Mouse (Mus musculus) mesoderm, embryonic 11.5 days (tissue): ENCODE results near the gene Mplkip.

ENCODE experiments used
- DNase-seq: peaks from one replicate; pipeline ENCODE4 v3.0.0-alpha.2; 2012; ENCODE audit warnings: low read depth, low spot score

Gene Mplkip

DNA sequence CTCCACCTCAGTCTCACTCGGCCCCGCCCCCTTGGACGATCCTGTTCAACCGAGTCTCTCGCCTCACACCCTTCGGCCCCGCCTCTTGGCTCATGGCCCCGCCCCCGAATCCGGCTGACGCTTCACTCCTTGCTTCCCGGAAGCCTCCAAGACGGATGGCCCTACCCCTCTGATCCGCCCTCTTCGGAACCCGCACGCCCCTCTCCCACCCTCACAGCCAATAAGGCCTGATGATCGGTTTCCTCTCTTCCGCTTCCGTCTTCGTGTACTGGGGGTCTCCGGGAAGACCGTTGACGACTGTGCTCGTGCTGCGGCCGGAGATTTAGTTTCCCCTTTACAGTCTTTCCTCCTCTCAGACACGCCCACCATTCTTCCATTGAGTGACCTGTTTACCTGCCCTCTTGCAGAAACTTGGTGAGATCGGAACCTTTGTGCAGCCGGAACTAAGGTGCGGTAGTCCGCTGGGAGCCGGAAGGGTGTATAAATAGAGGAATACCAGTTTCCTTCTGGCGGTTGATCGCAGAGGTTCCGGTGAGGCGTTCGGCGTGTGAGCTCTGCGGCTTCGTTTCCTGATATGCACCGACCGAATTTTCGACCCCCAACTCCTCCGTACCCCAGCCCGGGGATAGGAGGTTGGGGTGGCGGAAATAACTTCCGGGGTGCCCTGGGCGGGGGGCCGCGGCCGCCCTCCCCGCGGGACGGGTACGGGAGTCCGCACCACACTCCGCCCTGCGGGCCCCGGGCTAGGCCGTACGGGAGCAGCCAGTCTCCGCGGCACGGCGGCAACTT, at the start of gene Mplkip, which contains the start of gene Sugct:
TSS of gene Mplkip (plus strand) at position 282 of the 789 bp plus-strand sequence.
TSS of gene Sugct (minus strand) at position 643 of the 789 bp plus-strand sequence.
- peak; percentile 100 for DNase-seq

DNA sequence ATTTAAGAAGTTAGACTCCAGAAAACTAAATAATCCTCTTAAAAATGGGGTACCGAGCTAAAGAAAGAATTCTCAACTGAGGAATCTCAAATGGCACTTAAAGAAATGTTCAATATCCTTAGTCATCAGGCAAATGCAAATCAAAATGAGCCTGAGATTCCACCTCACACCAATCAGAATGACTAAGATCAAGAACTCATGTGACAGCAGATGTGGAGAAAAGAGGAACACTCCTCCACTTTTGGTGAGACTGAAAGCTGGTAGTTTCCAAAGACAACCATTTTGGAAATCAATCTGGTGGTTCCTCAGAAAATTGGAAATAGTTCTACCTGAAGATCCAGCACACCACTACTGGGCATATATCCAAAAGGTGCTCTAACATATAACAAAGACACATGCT, 27.6 kb upstream of the Mplkip start:
- no peak for DNase-seq

DNA sequence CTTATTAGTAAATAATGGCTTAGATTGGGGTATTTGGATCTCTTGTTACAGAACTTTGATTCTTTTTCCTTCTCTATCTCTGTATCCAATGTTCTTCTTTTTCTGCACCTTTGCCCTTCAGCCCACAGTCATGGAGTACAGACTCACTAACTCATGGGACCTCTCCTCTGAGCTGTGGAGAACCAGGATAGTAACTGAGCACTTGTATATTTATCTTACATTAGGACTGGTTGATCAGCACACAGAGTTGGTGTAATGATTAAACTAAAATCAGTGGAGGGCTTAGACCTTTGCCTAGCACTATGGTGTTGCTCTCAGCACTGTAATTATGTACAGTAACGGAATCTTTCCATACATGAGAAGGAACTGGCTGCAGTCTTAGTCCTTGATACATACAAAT, 23.9 kb upstream of the Mplkip start:
- DNase-seq, result no peak

DNA sequence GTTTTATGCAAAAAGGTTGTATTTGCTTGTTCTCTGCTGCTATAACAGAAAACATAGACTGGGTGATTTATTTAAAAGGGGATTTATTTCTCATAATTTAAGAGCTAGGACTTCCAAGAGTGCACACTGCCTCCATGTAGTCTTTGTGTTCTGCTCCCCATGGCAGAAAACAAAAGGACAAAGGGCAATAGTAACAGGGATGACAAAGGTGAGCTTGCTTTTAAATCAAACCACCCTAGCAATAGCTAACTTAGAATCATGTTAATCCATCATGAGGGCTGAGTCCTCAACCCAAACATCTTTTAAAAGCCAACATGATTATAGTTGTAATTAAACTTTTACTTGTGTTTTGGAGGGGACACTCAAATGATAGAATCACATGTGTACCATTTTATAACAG, 5.5 kb upstream of the Mplkip start:
- DNase-seq, result no peak

DNA sequence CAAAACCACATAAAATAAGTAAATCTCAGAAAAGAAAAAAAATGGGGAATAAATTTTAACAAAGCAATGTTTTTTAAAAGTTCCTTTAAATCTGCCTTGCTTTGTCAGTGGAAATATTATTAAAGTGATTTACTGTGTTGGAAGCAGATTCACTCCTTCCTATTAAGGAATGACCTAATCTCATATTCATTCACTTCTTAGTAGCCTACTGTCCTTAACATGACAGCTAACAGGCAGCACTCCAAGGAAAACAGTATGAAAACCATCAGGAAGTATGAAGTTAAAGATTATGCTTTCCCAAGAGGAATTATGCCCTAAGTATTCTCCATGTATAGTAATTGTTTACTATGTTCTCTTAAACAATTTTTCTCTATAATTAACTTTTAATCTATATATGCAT, 4.3 kb upstream of the Mplkip start:
- DNase-seq, result no peak

DNA sequence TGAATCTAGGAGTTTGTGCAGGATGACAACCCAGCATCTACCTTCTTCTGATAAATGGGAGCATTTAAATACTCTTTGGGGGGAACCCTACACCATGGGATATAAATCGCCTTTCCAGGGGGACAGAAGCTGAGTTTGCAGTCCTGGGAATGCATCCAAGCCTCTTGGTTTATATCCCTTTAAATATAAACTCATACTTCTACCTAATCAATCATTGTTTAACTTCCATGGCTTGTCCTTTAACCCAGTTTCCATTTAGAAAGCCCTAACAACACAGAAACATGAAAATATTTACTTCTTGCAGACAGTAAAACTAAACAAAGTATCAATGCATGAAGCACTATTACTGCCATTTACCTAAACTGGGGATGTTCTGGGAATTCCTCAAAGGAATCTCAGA, 3.6 kb upstream of the Mplkip start:
- no peak for DNase-seq

DNA sequence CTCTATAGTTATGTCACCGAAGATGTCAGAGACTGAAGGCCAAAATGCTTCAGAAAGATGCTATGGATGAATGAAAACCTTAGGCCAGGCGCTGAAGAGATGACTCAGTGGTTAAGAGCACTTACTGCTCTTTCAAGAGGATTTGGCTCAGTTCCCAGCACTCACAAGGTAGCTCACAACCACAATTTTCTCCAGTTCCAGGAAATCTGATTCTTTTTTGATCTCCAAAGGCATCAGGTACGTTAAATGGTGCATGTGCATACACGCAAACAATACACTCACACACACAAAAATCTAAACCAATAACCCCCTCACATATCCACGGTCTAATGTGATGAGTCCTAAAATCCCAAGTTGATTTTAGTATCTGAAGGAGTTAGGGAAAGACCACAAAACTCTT, 1.2 kb upstream of the Mplkip start:
- no peak for DNase-seq

DNA sequence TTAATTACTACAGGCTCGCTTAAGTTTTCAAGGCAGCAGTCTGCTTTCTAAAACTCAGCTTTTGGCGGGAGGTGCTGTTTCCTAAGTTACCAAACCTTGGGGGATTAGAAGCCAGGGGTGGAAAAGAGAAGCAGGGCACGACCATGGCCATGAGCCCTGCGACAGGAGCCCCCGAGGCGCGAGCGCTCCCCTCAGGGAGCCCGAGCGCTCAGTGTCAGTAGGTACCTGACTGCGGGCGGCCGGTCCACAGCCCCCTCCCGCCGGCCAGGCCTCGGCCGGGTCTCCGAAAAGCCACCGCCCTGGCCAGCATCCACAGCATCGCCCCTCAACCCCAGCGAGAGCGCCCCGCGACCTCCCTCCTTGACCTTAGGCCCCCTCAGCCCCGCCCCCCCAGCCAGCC, 578 bp upstream of the Mplkip start:
- no peak for DNase-seq

DNA sequence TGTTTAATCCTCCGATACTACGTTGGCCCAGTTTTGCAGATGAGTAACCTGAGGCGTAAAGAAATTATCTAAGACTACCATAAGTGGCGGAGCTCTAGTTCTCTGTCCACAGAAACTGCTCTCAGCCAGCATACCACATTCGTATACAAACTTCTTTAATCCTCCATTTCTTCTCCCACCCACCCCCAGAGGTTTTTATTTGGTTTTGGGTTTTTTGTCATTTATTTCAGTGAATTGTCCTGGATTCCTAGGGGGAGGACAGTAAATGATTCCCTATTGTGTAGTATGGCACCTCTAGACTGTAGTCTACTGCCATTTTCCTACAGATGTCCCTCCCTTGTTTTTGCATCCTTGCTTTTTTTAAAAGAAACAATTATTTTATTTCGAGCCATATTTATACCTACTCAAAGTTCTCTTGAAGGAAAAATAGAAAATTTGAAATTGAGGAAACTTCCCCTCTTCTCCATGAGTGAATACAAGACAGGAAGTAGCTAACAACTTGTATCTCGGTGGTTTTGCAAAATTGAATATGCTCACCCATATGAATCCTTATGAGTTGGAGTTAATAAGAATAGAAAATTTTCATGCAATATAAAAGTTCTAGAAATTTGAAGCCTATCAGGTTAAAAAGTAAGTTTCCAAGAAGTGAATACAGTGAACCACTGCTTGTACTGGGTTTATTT, 1.0 kb downstream of the Mplkip start:
- peak; percentile 6 for DNase-seq

DNA sequence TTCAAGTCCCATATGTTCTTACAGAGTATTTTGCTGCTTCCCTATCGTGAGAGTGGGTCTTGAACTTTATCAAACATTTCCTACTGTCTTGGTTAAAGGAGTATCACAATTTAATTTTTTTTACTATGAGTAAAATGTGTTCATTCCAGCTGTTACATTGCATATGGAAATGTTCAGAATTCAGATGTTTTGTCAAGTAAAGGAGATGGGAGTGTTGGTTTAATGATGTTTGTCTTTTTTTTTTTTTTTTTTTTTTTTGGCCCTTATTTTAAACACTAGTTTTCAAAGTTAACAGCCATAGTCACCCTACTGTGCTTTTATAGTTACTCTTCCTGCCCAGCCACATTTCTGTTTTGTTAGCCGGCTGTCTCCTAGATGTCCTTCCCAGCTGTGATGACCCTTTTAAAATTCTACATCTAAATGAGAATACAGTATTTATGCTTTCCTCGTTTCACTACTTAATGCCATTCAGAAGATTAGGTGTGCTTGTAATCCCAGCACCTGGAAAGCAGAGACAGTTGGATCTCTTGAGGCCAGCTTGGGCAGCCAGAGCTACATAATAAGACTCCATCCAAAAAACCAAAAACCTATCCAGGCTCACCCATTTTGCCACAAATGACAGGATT, 5.2 kb downstream of the Mplkip start:
- DNase-seq, result no peak

DNA sequence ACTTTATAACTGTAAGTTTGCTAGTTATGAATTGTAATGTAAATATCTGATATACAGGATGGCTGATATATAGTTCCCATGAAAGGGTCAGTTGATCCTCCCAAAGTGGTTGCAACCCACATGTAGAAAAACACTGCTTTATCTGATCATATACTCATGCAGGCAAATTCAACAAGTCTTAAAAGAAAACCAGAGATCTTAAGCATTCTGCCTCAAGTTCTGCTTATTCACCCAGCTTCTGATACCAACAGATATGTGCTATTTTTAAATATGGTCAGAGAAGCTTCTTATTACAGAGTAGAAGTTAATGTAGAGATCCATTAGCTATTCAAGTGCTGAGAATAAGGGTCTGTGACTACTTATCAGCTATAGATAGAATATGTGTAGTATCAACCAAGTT, 6.3 kb downstream of the Mplkip start:
- no peak for DNase-seq

DNA sequence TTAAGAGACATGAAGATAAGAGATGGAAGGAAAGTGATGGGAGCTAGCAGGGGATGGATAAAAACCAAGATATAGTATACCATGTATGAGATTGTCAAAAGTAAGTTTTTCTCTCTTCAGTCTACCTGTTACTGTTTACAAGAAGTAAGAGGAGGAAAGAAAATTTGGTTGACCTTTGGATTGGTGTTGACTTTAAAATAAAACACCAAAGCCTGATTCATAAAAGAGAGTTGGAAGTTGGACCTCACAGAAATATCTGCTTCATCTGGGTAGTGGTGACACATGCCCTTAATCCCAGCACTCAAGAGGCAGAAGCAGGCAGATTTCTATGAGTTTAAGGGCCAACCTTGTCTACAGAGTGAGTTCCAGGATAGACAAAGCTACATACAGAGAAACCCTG, 7.3 kb downstream of the Mplkip start:
- no peak for DNase-seq

DNA sequence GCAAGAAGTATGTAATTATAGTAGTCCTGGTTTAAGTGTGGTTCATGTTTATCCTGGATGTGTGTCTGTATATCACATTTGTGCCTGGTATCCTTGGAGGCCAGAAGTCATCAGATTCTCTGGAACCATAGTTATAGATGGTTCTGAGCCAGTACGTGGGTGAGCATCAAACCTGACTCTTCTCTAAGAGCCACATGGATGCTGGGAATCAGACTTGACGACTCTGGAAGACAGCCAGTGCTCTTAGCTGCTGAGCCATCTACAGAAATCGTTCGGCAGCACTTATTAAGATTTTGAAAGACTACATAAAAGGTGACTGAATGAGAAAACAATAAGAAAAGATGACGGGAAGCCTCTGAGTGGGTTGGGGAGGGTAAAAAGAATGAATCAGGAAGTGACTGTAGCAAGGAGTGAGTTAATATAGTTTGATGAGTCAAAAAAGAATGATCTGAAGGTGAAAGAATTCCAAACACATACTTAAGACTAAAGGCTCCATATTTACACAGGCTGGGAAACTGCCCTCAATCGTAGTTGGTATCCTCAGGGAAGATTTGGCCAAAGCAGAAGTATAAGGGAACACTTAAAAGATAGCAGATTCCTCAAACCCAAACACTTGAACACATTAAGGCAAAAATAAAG, 10.3 kb downstream of the Mplkip start:
- no peak for DNase-seq

DNA sequence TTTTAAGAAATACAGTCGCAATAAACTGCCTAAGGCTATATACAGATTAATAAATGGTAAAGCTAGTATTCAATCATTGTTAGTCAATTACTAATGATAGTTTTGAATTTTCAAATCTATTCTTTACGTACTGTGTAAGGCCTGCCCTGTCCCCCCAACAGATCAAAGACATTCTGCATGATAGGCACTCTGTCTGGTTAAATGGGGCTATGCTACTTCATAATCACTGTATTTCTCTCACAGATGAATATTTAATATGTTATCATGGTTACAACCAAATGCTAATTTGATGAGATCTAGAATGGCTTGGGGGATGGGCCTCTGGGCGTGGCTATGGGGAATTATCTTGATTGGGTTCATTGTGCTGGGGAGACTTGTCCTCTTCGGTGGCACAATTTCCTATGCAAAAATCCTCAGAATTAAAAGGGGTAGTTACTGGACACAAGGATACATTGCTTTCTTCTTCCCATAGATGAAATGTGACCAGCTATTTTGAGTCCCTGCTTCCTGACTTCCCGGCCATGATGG, 13.9 kb downstream of the Mplkip start:
- DNase-seq, result no peak

DNA sequence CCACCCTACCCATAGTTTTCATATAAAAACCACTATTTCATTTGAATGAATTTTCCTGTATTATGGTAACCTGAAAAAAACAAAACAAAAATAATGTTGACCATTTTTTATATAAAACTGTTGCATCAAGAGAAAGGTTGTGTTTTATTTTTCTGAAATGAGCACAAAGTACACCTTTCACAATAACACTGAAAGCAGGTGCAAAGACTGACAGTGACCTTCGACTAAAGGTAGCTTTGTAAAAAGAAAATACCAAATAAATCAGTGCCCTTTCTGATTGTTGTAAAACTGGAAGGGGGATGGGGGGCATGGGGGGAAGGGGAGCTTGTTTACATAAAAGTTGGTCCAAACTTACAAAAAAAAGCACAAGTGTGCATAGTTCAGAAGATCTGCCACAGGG, 22.4 kb downstream of the Mplkip start:
- no peak for DNase-seq

DNA sequence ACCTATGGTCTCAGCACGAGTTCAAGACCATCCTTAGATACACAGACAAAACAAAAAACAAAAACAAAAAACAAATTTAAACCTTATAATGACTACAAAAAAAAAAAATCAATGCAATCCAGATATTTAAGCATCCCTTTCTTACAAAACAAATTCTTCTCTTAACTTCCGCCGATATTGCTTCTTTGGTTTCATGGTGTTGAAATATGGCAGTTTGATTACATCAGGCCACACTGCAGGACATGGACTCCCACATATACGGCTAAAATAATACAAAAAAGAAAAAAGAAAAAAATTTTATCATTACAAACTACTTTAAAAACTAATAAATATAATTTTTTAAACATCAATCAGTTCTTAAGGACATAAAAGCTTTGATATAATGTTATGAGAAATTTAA, 32.9 kb downstream of the Mplkip start:
- no peak for DNase-seq

DNA sequence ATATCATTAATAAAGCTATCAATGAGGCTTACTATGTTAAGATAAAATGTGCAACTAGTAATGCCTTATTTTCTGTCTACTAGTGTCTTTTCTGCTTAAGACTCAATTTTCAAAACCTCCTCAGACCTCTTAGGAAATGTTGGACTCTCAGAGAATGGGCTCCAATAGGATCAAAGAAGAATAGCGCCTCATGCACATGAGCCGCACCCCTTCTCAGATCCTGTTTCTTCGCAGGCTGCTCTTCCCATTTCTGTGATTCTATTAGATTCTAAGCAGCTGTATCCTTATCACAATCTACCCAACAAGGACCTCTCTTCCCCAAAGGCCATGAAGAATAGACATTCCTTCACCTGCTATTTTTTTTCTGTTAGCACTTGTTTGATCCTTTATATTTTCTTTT, 33.8 kb downstream of the Mplkip start:
- DNase-seq, result no peak
